Mouse (Mus musculus): Measurements from ENCODE around the gene Rpl29. TPM values are rescaled to one million over a fixed set of nuclear protein-coding genes. Genes with fewer than 3 reads are reported as not detected.
A peak's percentile ranks its signal among the peaks of the same experiment; 100 is the strongest.

Gene Rpl29
- total RNA-seq, 2 experiments from 2014 or later, result 403 to 404 TPM

GRCm38 (mm10) chr9:106413606-106414005, 15.6 kb upstream of the Rpl29 start:
- intact Hi-C loops (cut with DNase I), result no loop called here
- no peak for DNase-seq

- DNase-seq, result no peak
- intact Hi-C loops (cut with DNase I), result loop anchor here (1.0 kb wide), 1 partner anchor 50 kb away; no protein-coding TSS in a partner anchor
Observed at GRCm38 (mm10) chr9:106416826-106417225, 12.4 kb upstream of the Rpl29 start.

- peak; percentile 89 to 90 for DNase-seq
- intact Hi-C loops (cut with DNase I), result loop anchor here (1.0 kb wide), 2 partner anchors 48 to 51 kb away; no protein-coding TSS in a partner anchor
Observed at GRCm38 (mm10) chr9:106417841-106418625, 11.2 kb upstream of the Rpl29 start.

GRCm38 (mm10) chr9:106420608-106421007, 8.6 kb upstream of the Rpl29 start:
- intact Hi-C loops (cut with DNase I), result loop anchor here (1.0 kb wide), 3 partner anchors 71 to 131 kb away; no protein-coding TSS in a partner anchor
- DNase-seq, result no peak

- intact Hi-C loops (cut with DNase I), result loop anchor here (1.0 kb wide), 3 partner anchors 72 to 132 kb away; no protein-coding TSS in a partner anchor
- no peak for DNase-seq
Observed at GRCm38 (mm10) chr9:106421033-106421864, 8.0 kb upstream of the Rpl29 start.

GRCm38 (mm10) chr9:106421865-106422160, 7.4 kb upstream of the Rpl29 start:
- intact Hi-C loops (cut with DNase I), result loop anchor here (1.0 kb wide), 3 partner anchors 73 to 133 kb away; no protein-coding TSS in a partner anchor
- peak; percentile 91 to 95 for DNase-seq

GRCm38 (mm10) chr9:106428719-106429220, 484 bp upstream of the Rpl29 start:
- no peak for DNase-seq

GRCm38 (mm10) chr9:106430015-106430264, 686 bp downstream of the Rpl29 start:
- intact Hi-C loops (cut with DNase I), result loop anchor here (5.0 kb wide), 1 partner anchor 258 kb away; the partner anchor contains the start of gene Wdr82
- DNase-seq, result no peak

More at GRCm38 (mm10) chr9:106428719-106429220, 484 bp upstream of the Rpl29 start:
- intact Hi-C loops (cut with DNase I), result loop anchor here (2.0 kb wide), 1 partner anchor 48 kb away; the partner anchor contains the start of gene Parp3

- no peak for DNase-seq
- intact Hi-C loops (cut with DNase I), result loop anchor here (5.0 kb wide), 1 partner anchor 261 kb away; the partner anchor contains the start of gene Wdr82
Observed at GRCm38 (mm10) chr9:106433389-106433788, 4.1 kb downstream of the Rpl29 start.

GRCm38 (mm10) chr9:106436566-106436965, 7.3 kb downstream of the Rpl29 start:
- intact Hi-C loops (cut with DNase I), result no loop called here
- no peak for DNase-seq

- intact Hi-C loops (cut with DNase I), result no loop called here
- no peak for DNase-seq
Observed at GRCm38 (mm10) chr9:106442680-106443079, 13.4 kb downstream of the Rpl29 start.

- DNase-seq, result no peak
- intact Hi-C loops (cut with DNase I), result no loop called here
Observed at GRCm38 (mm10) chr9:106444836-106445235, 15.6 kb downstream of the Rpl29 start.

GRCm38 (mm10) chr9:106447348-106447747, 18.1 kb downstream of the Rpl29 start, which contains the start of the genes Abhd14b and Abhd14a:
TSS of gene Abhd14b (plus strand) at chr9:106447459.
TSS of gene Abhd14a (minus strand) at chr9:106447678.
- DNase-seq, result peak; percentile 95 to 96
- intact Hi-C loops (cut with DNase I), result no loop called here

GRCm38 (mm10) chr9:106447951-106448350, 18.7 kb downstream of the Rpl29 start:
- DNase-seq, result no peak
- intact Hi-C loops (cut with DNase I), result loop anchor here (1.0 kb wide), 1 partner anchor 28 kb away; the partner anchor contains the start of gene Parp3

GRCm38 (mm10) chr9:106448498-106449031, 19.3 kb downstream of the Rpl29 start:
- DNase-seq, result peak; percentile 83 to 87
- intact Hi-C loops (cut with DNase I), result loop anchor here (1.0 kb wide), 1 partner anchor 28 kb away; the partner anchor contains the start of gene Parp3

- intact Hi-C loops (cut with DNase I), result no loop called here
- DNase-seq, result no peak
Observed at GRCm38 (mm10) chr9:106449947-106450346, 20.7 kb downstream of the Rpl29 start.

- intact Hi-C loops (cut with DNase I), result no loop called here
Observed at GRCm38 (mm10) chr9:106450661-106451060, 21.4 kb downstream of the Rpl29 start.

GRCm38 (mm10) chr9:106451298-106451697, 22.0 kb downstream of the Rpl29 start:
- intact Hi-C loops (cut with DNase I), result no loop called here
- no peak for DNase-seq

More at GRCm38 (mm10) chr9:106450661-106451060, 21.4 kb downstream of the Rpl29 start:
- peak; percentile 60 to 61 for DNase-seq

- intact Hi-C loops (cut with DNase I), result no loop called here
- DNase-seq, result no peak
Observed at GRCm38 (mm10) chr9:106451899-106452298, 22.6 kb downstream of the Rpl29 start.

GRCm38 (mm10) chr9:106452351-106452750, 23.1 kb downstream of the Rpl29 start:
- intact Hi-C loops (cut with DNase I), result no loop called here
- DNase-seq, result no peak

GRCm38 (mm10) chr9:106452821-106453220, 23.6 kb downstream of the Rpl29 start:
- DNase-seq, result peak in 1 of 2 experiments; percentile 58
- intact Hi-C loops (cut with DNase I), result no loop called here
